Mouse (Mus musculus): ENCODE data around the gene Ptov1.

DNA sequence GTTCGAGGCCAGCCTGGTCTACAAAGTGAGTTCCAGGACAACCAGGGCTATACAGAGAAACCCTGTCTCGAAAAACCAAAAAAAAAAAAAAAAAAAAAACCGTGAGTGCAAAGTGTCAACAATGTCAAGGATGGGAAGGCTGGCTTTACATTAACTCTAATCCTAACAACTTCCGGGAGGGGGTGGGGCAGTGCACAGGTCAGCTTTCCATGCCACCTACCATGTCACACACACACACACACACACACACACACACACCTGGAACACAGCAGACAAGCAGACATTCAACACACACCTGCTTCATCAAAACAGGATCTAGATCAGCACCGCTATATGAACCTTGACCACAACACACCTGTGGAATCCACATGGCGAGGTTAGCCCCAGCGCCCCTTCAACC, 20.6 kb upstream of the Ptov1 start:
- TF ChIP-seq CTCF (IDR thresholded peaks at IDR 0.05; ENCODE audit: low read depth, low read length) (no peak), POLR2A (IDR thresholded peaks at IDR 0.05; ENCODE audit: extremely low read depth, insufficient read depth, low read length) (no peak)
